Mouse (Mus musculus): ENCODE data around the gene Frmd4a.

Gene Frmd4a

GRCm38 (mm10) chr2:4573386-4573785, 555.9 kb downstream of the Frmd4a start:
- in situ Hi-C loops (cut with MseI, MboI) = no loop called here

GRCm38 (mm10) chr2:4574251-4574650, 556.7 kb downstream of the Frmd4a start:
- in situ Hi-C loops (cut with MseI, MboI) = no loop called here

GRCm38 (mm10) chr2:4575163-4575562, 557.6 kb downstream of the Frmd4a start:
- in situ Hi-C loops (cut with MseI, MboI) = no loop called here

GRCm38 (mm10) chr2:4575975-4576374, 558.5 kb downstream of the Frmd4a start:
- in situ Hi-C loops (cut with MseI, MboI) = no loop called here

- in situ Hi-C loops (cut with MseI, MboI) = no loop called here
Observed at GRCm38 (mm10) chr2:4578291-4578690, 560.8 kb downstream of the Frmd4a start.

GRCm38 (mm10) chr2:4579357-4580068, 562.0 kb downstream of the Frmd4a start:
- in situ Hi-C loops (cut with MseI, MboI) = no loop called here

GRCm38 (mm10) chr2:4580666-4581065, 563.1 kb downstream of the Frmd4a start:
- in situ Hi-C loops (cut with MseI, MboI) = no loop called here

- in situ Hi-C loops (cut with MseI, MboI) = no loop called here
Observed at GRCm38 (mm10) chr2:4582930-4583329, 565.4 kb downstream of the Frmd4a start.

- in situ Hi-C loops (cut with MseI, MboI) = no loop called here
Observed at GRCm38 (mm10) chr2:4584252-4584651, 566.7 kb downstream of the Frmd4a start.

- in situ Hi-C loops (cut with MseI, MboI) = no loop called here
Observed at GRCm38 (mm10) chr2:4586245-4586644, 568.7 kb downstream of the Frmd4a start.

GRCm38 (mm10) chr2:4587685-4588409, 570.3 kb downstream of the Frmd4a start:
- in situ Hi-C loops (cut with MseI, MboI) = no loop called here

- in situ Hi-C loops (cut with MseI, MboI) = no loop called here
Observed at GRCm38 (mm10) chr2:4591647-4592046, 574.1 kb downstream of the Frmd4a start.

GRCm38 (mm10) chr2:4592666-4593065, 575.1 kb downstream of the Frmd4a start:
- in situ Hi-C loops (cut with MseI, MboI) = no loop called here

GRCm38 (mm10) chr2:4593433-4593832, 575.9 kb downstream of the Frmd4a start:
- in situ Hi-C loops (cut with MseI, MboI) = no loop called here

GRCm38 (mm10) chr2:4593878-4594387, 576.4 kb downstream of the Frmd4a start:
- in situ Hi-C loops (cut with MseI, MboI) = no loop called here

GRCm38 (mm10) chr2:4596992-4597391, 579.5 kb downstream of the Frmd4a start:
- in situ Hi-C loops (cut with MseI, MboI) = no loop called here

GRCm38 (mm10) chr2:4601034-4601890, 583.7 kb downstream of the Frmd4a start:
- in situ Hi-C loops (cut with MseI, MboI) = loop anchor here (5.0 to 10.0 kb wide), 2 partner anchors 96 to 104 kb away; no protein-coding TSS in a partner anchor

GRCm38 (mm10) chr2:4603361-4603945, 585.9 kb downstream of the Frmd4a start:
- in situ Hi-C loops (cut with MseI, MboI) = loop anchor here (5.0 to 10.0 kb wide), 2 partner anchors 99 to 106 kb away; no protein-coding TSS in a partner anchor

GRCm38 (mm10) chr2:4606559-4606958, 589.0 kb downstream of the Frmd4a start:
- in situ Hi-C loops (cut with MseI, MboI) = loop anchor here in 1 of 2 experiments (10.0 kb wide), 1 partner anchor 102 kb away; no protein-coding TSS in a partner anchor

- in situ Hi-C loops (cut with MseI, MboI) = loop anchor here in 1 of 2 experiments (10.0 kb wide), 1 partner anchor 103 kb away; no protein-coding TSS in a partner anchor
Observed at GRCm38 (mm10) chr2:4608253-4608652, 590.7 kb downstream of the Frmd4a start.

GRCm38 (mm10) chr2:4609433-4609832, 591.9 kb downstream of the Frmd4a start:
- in situ Hi-C loops (cut with MseI, MboI) = loop anchor here in 1 of 2 experiments (10.0 kb wide), 1 partner anchor 105 kb away; no protein-coding TSS in a partner anchor
